Mouse (Mus musculus): ENCODE measurements around the gene 4930579F01Rik.

DNA sequence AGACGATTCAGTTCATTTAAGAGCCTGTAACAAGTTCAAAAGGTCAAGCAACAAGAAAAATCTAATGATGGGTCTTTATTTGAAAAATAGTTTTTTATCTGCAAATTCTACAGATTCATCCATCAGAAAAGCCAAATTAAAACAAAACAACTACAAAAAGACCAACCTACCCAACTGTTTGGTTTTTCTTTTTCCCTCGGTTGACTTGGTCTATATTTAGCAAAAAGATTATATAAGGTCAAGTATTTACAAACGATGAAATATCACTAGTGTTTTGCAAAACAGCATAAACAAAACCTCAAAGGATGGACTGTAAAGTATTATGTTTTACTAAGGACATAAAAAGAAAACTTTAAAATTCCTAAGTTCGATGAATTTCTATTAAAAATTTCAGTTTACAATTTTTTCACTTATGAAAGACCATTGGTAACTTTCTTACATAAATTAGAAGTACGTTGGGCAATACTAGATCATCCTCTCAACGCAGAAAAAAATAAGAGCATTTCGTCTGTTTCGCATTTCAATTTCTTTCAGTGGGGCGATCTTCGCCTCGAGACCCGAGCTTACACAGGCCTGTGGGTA, 50.8 kb downstream of the 4930579F01Rik start:
- TF ChIP-seq POLR2A (IDR thresholded peaks at IDR 0.05; ENCODE audit: borderline replicate concordance, insufficient read depth, low read length) (no peak), CTCF (IDR thresholded peaks at IDR 0.05; ENCODE audit: borderline replicate concordance, insufficient read depth, low read depth, low read length) (no peak)

Measured in cerebellum, adult 2 months (tissue).